Mouse (Mus musculus): ENCODE results near the gene Nlrc5. TPM values are rescaled to one million over a fixed set of nuclear protein-coding genes. Genes with fewer than 3 reads are reported as not detected.
A peak's percentile ranks its signal among the peaks of the same experiment; 100 is the strongest.

The Nlrc5 gene
- polyA plus RNA-seq, 1 experiment from 2014 or later = 0.34 TPM

GRCm38 (mm10) chr8:94482051-94482450 lies 47.9 kb downstream of the Nlrc5 start:
- Histone ChIP-seq H3K9me3 (no peaks in the 10 kb centered on the region), H3K4me3 (no peak overlapping the region), H3K9ac (no peak overlapping the region), H3K4me1 (no peaks in the 10 kb centered on the region), H3K27ac (no peak overlapping the region), H3K4me2 (replicated peaks) (no peak overlapping the region), H3K36me3 (no peaks in the 10 kb centered on the region), H3K27me3 (no peaks in the 10 kb centered on the region)
- WGBS = 4% methylated on average over 6 of the region's 6 CpGs
- no peak for ATAC-seq (ENCODE audit: low FRiP score, low read depth)

- H3K27ac ChIP-seq = no peak overlapping the region
- H3K4me1 ChIP-seq = no peaks in the 10 kb centered on the region
- ATAC-seq (ENCODE audit: low FRiP score, low read depth) = no peak
- H3K9me3 ChIP-seq = no peaks in the 10 kb centered on the region
- no peak overlapping the region for H3K4me2 ChIP-seq (replicated peaks)
- H3K4me3 ChIP-seq = no peak overlapping the region
- H3K9ac ChIP-seq = no peak overlapping the region
- WGBS = 68% methylated on average over 3 of the region's 3 CpGs
- H3K36me3 ChIP-seq = no peaks in the 10 kb centered on the region
- H3K27me3 ChIP-seq = peaks cover 5% of the 10 kb centered on the region; the same call in 1 of the 2 replicates
Observed at GRCm38 (mm10) chr8:94485288-94485687, 51.1 kb downstream of the Nlrc5 start.

- H3K9ac ChIP-seq = no peak overlapping the region
Observed at GRCm38 (mm10) chr8:94485882-94486281, 51.7 kb downstream of the Nlrc5 start.

GRCm38 (mm10) chr8:94488016-94488415 lies 53.9 kb downstream of the Nlrc5 start:
- Histone ChIP-seq H3K9ac (no peak overlapping the region), H3K27me3 (peaks cover 5% of the 10 kb centered on the region; the same call in 1 of the 2 replicates), H3K27ac (no peak overlapping the region), H3K36me3 (no peaks in the 10 kb centered on the region), H3K4me2 (replicated peaks) (no peak overlapping the region), H3K4me1 (peaks cover 7% of the 10 kb centered on the region), H3K4me3 (no peak overlapping the region), H3K9me3 (no peaks in the 10 kb centered on the region)
- ATAC-seq (ENCODE audit: low FRiP score, low read depth) = no peak
- 69% methylated on average over 2 of the region's 2 CpGs for WGBS

More at GRCm38 (mm10) chr8:94485882-94486281, 51.7 kb downstream of the Nlrc5 start:
- Histone ChIP-seq H3K36me3 (no peaks in the 10 kb centered on the region), H3K4me3 (no peak overlapping the region), H3K9me3 (no peaks in the 10 kb centered on the region), H3K27me3 (peaks cover 5% of the 10 kb centered on the region; the same call in 1 of the 2 replicates), H3K27ac (no peak overlapping the region), H3K4me2 (replicated peaks) (no peak overlapping the region), H3K4me1 (no peaks in the 10 kb centered on the region)
- ATAC-seq (ENCODE audit: low FRiP score, low read depth) = no peak
- 15% methylated on average over 2 of the region's 2 CpGs for WGBS

- no peak for ATAC-seq (ENCODE audit: low FRiP score, low read depth)
- Histone ChIP-seq H3K27me3 (peaks cover 5% of the 10 kb centered on the region; the same call in 1 of the 2 replicates), H3K36me3 (no peaks in the 10 kb centered on the region), H3K27ac (no peak overlapping the region), H3K4me1 (peaks cover 7% of the 10 kb centered on the region), H3K9me3 (no peaks in the 10 kb centered on the region), H3K4me2 (replicated peaks) (no peak overlapping the region), H3K4me3 (no peak overlapping the region), H3K9ac (no peak overlapping the region)
- WGBS = 72% methylated on average over 4 of the region's 4 CpGs
Observed at GRCm38 (mm10) chr8:94489809-94490483, 55.8 kb downstream of the Nlrc5 start.

- Histone ChIP-seq H3K4me3 (peak overlapping the region; percentile 35), H3K9me3 (no peaks in the 10 kb centered on the region), H3K9ac (peak overlapping the region; percentile 53; the same call in 1 of the 2 replicates), H3K4me2 (replicated peaks) (peak overlapping the region; percentile 66), H3K4me1 (peaks cover 7% of the 10 kb centered on the region), H3K27ac (no peak overlapping the region), H3K36me3 (no peaks in the 10 kb centered on the region), H3K27me3 (peaks cover 5% of the 10 kb centered on the region; the same call in 1 of the 2 replicates)
- ATAC-seq (ENCODE audit: low FRiP score, low read depth) = peak; percentile 82; the same call in 1 of the 2 replicates
- WGBS = 6% methylated on average over 15 of the region's 15 CpGs
Observed at GRCm38 (mm10) chr8:94492021-94492681, 58.0 kb downstream of the Nlrc5 start.

- H3K9me3 ChIP-seq = no peaks in the 10 kb centered on the region
- H3K4me1 ChIP-seq = peaks cover 7% of the 10 kb centered on the region
- H3K4me2 ChIP-seq (replicated peaks) = no peak overlapping the region
- no peak overlapping the region for H3K27ac ChIP-seq
- H3K36me3 ChIP-seq = no peaks in the 10 kb centered on the region
- WGBS = 55% methylated on average over 1 of the region's 1 CpGs
- no peak overlapping the region for H3K9ac ChIP-seq
- H3K4me3 ChIP-seq = no peak overlapping the region
- peaks cover 5% of the 10 kb centered on the region; the same call in 1 of the 2 replicates for H3K27me3 ChIP-seq
- ATAC-seq (ENCODE audit: low FRiP score, low read depth) = no peak
Observed at GRCm38 (mm10) chr8:94493240-94493639, 59.1 kb downstream of the Nlrc5 start.

- WGBS = 54% methylated on average over 5 of the region's 5 CpGs
Observed at GRCm38 (mm10) chr8:94515430-94516208, 81.5 kb downstream of the Nlrc5 start.

GRCm38 (mm10) chr8:94516209-94516593 lies 82.0 kb downstream of the Nlrc5 start:
- ATAC-seq (ENCODE audit: low FRiP score, low read depth) = no peak
- no peak overlapping the region for H3K9ac ChIP-seq
- no peaks in the 10 kb centered on the region for H3K4me1 ChIP-seq
- H3K27me3 ChIP-seq = peaks cover 13% of the 10 kb centered on the region; the same call in 1 of the 2 replicates
- WGBS = 13% methylated on average over 1 of the region's 1 CpGs
- no peaks in the 10 kb centered on the region for H3K36me3 ChIP-seq
- H3K9me3 ChIP-seq = no peaks in the 10 kb centered on the region
- no peak overlapping the region for H3K27ac ChIP-seq
- no peak overlapping the region for H3K4me3 ChIP-seq
- H3K4me2 ChIP-seq (replicated peaks) = no peak overlapping the region

More at GRCm38 (mm10) chr8:94515430-94516208, 81.5 kb downstream of the Nlrc5 start:
- ATAC-seq (ENCODE audit: low FRiP score, low read depth) = no peak
- peaks cover 13% of the 10 kb centered on the region; the same call in 1 of the 2 replicates for H3K27me3 ChIP-seq
- H3K9ac ChIP-seq = no peak overlapping the region
- no peak overlapping the region for H3K27ac ChIP-seq
- no peaks in the 10 kb centered on the region for H3K36me3 ChIP-seq
- no peak overlapping the region for H3K4me2 ChIP-seq (replicated peaks)
- no peaks in the 10 kb centered on the region for H3K9me3 ChIP-seq
- H3K4me1 ChIP-seq = no peaks in the 10 kb centered on the region
- no peak overlapping the region for H3K4me3 ChIP-seq

GRCm38 (mm10) chr8:94516766-94517165 lies 82.6 kb downstream of the Nlrc5 start:
- no peak overlapping the region for H3K9ac ChIP-seq
- ATAC-seq (ENCODE audit: low FRiP score, low read depth) = no peak
- 64% methylated on average over 3 of the region's 3 CpGs for WGBS
- no peaks in the 10 kb centered on the region for H3K4me1 ChIP-seq
- no peak overlapping the region for H3K4me3 ChIP-seq
- no peaks in the 10 kb centered on the region for H3K9me3 ChIP-seq
- H3K36me3 ChIP-seq = no peaks in the 10 kb centered on the region
- no peak overlapping the region for H3K4me2 ChIP-seq (replicated peaks)
- H3K27me3 ChIP-seq = peaks cover 13% of the 10 kb centered on the region; the same call in 1 of the 2 replicates
- H3K27ac ChIP-seq = no peak overlapping the region

GRCm38 (mm10) chr8:94518331-94518730 lies 84.2 kb downstream of the Nlrc5 start:
- H3K4me2 ChIP-seq (replicated peaks) = no peak overlapping the region
- H3K36me3 ChIP-seq = no peaks in the 10 kb centered on the region
- no peak overlapping the region for H3K9ac ChIP-seq
- H3K9me3 ChIP-seq = no peaks in the 10 kb centered on the region
- H3K4me1 ChIP-seq = no peaks in the 10 kb centered on the region
- H3K4me3 ChIP-seq = no peak overlapping the region
- no peak overlapping the region for H3K27ac ChIP-seq
- 72% methylated on average over 10 of the region's 10 CpGs for WGBS
- ATAC-seq (ENCODE audit: low FRiP score, low read depth) = no peak
- peaks cover 9% of the 10 kb centered on the region; the same call in 1 of the 2 replicates for H3K27me3 ChIP-seq

GRCm38 (mm10) chr8:94519021-94519420 lies 84.9 kb downstream of the Nlrc5 start:
- H3K27ac ChIP-seq = no peak overlapping the region
- 91% methylated on average over 5 of the region's 5 CpGs for WGBS
- no peaks in the 10 kb centered on the region for H3K36me3 ChIP-seq
- no peak for ATAC-seq (ENCODE audit: low FRiP score, low read depth)
- H3K4me1 ChIP-seq = no peaks in the 10 kb centered on the region
- no peak overlapping the region for H3K9ac ChIP-seq
- no peaks in the 10 kb centered on the region for H3K9me3 ChIP-seq
- no peak overlapping the region for H3K4me2 ChIP-seq (replicated peaks)
- no peak overlapping the region for H3K4me3 ChIP-seq
- H3K27me3 ChIP-seq = peaks cover 9% of the 10 kb centered on the region; the same call in 1 of the 2 replicates

Data from limb, embryonic 13.5 days (tissue).